Mouse (Mus musculus): Measurements from ENCODE around the gene Hist1h2ao. TPM values are rescaled to one million over a fixed set of nuclear protein-coding genes. Genes with fewer than 3 reads are reported as not detected.

Gene Hist1h2ao
- total and polyA plus RNA-seq, 2 experiments from 2014 or later, result not detected

- WGBS, result 56% methylated on average over 3 of the region's 3 CpGs
Measured at GRCm38 (mm10) chr13:21852215-21852945, 42.1 kb downstream of the Hist1h2ao start.

GRCm38 (mm10) chr13:21855146-21855545, 44.9 kb downstream of the Hist1h2ao start:
- Histone ChIP-seq H3K4me1 (ENCODE audit: insufficient read depth, low read length) (no peaks in the 10 kb centered on the region), H3K4me3 (ENCODE audit: low read length) (peak overlapping the region; percentile 38), H3K36me3 (ENCODE audit: insufficient read depth, low read length) (no peaks in the 10 kb centered on the region), H3K9me3 (ENCODE audit: low read length) (no peaks in the 10 kb centered on the region), H3K27ac (no peak overlapping the region), H3K9ac (replicated peaks; ENCODE audit: low read length) (peak overlapping the region; percentile 21; the same call in 1 of the 2 replicates), H3K27me3 (ENCODE audit: insufficient read depth, low read length) (no peaks in the 10 kb centered on the region), H3K4me2 (ENCODE audit: low read depth, low read length) (peak overlapping the region; percentile 45)
- WGBS, result 0% methylated on average over 11 of the region's 11 CpGs
- peak; percentile 69 for DNase-seq (ENCODE audit: low spot score)
- no peak for TF ChIP-seq CTCF (IDR thresholded peaks at IDR 0.05; ENCODE audit: low read depth)
- peak; percentile 63 for ATAC-seq

More at GRCm38 (mm10) chr13:21852215-21852945, 42.1 kb downstream of the Hist1h2ao start:
- H3K4me2 ChIP-seq (ENCODE audit: low read depth, low read length), result no peak overlapping the region
- no peak for DNase-seq (ENCODE audit: low spot score)
- no peak overlapping the region for H3K9ac ChIP-seq (replicated peaks; ENCODE audit: low read length)
- no peak overlapping the region for H3K27ac ChIP-seq
- H3K36me3 ChIP-seq (ENCODE audit: insufficient read depth, low read length), result no peaks in the 10 kb centered on the region
- H3K9me3 ChIP-seq (ENCODE audit: low read length), result no peaks in the 10 kb centered on the region
- no peak overlapping the region for H3K4me3 ChIP-seq (ENCODE audit: low read length)
- no peaks in the 10 kb centered on the region for H3K27me3 ChIP-seq (ENCODE audit: insufficient read depth, low read length)
- no peaks in the 10 kb centered on the region for H3K4me1 ChIP-seq (ENCODE audit: insufficient read depth, low read length)
- no peak for ATAC-seq
- no peak for TF ChIP-seq CTCF (IDR thresholded peaks at IDR 0.05; ENCODE audit: low read depth)

GRCm38 (mm10) chr13:21855698-21856162, 45.5 kb downstream of the Hist1h2ao start:
- TF ChIP-seq CTCF (IDR thresholded peaks at IDR 0.05; ENCODE audit: low read depth), result no peak
- no peaks in the 10 kb centered on the region for H3K9me3 ChIP-seq (ENCODE audit: low read length)
- peak overlapping the region; percentile 38 for H3K4me3 ChIP-seq (ENCODE audit: low read length)
- H3K27me3 ChIP-seq (ENCODE audit: insufficient read depth, low read length), result no peaks in the 10 kb centered on the region
- peak overlapping the region; percentile 45 for H3K4me2 ChIP-seq (ENCODE audit: low read depth, low read length)
- peak overlapping the region; percentile 21; the same call in 1 of the 2 replicates for H3K9ac ChIP-seq (replicated peaks; ENCODE audit: low read length)
- WGBS, result 3% methylated on average over 15 of the region's 15 CpGs
- DNase-seq (ENCODE audit: low spot score) (peak; percentile 77), ATAC-seq (peak; percentile 56)
- H3K36me3 ChIP-seq (ENCODE audit: insufficient read depth, low read length), result no peaks in the 10 kb centered on the region
- no peak overlapping the region for H3K27ac ChIP-seq
- no peaks in the 10 kb centered on the region for H3K4me1 ChIP-seq (ENCODE audit: insufficient read depth, low read length)

Small RNA genes within 50 kb of the gene (microRNA-seq; reads per million reads assigned to microRNA genes)
- gene Gm19658 (0 reads per million in 2 experiments), gene Gm44346 (0 reads per million in 2 experiments), gene Gm44466 (0 reads per million in 2 experiments)

Other genes with a start within 250 kb of the Hist1h2ao start
Only the 30 nearest of the 31 such genes appear.
- not detected in 2 replicates for gene Olfr1364, start 228.7 kb upstream of the Hist1h2ao start, total RNA-seq (2014; rRNA removed)
- not detected in 2 replicates for gene Olfr1364, start 228.7 kb upstream of the Hist1h2ao start, polyA plus RNA-seq (2015; fragmentation: Nextera tagmentation; extraction: Ambion mirVana)
- not detected in 2 replicates for gene Olfr1362, start 196.4 kb upstream of the Hist1h2ao start, total RNA-seq (2014; rRNA removed)
- not detected in 2 replicates for gene Olfr1362, start 196.4 kb upstream of the Hist1h2ao start, polyA plus RNA-seq (2015; fragmentation: Nextera tagmentation; extraction: Ambion mirVana)
- not detected in 2 replicates for gene Olfr11, start 167.9 kb upstream of the Hist1h2ao start, total RNA-seq (2014; rRNA removed)
- gene Olfr11, start 167.9 kb upstream of the Hist1h2ao start, polyA plus RNA-seq (2015; fragmentation: Nextera tagmentation; extraction: Ambion mirVana), result 0.09 TPM in 1 of 2 replicates, not detected in the other
- not detected in 2 replicates for gene Olfr1361, start 147.1 kb upstream of the Hist1h2ao start, total RNA-seq (2014; rRNA removed)
- not detected in 2 replicates for gene Olfr1361, start 147.1 kb upstream of the Hist1h2ao start, polyA plus RNA-seq (2015; fragmentation: Nextera tagmentation; extraction: Ambion mirVana)
- gene Olfr1360, start 133.1 kb upstream of the Hist1h2ao start, total RNA-seq (2014; rRNA removed), result not detected in 2 replicates
- gene Olfr1360, start 133.1 kb upstream of the Hist1h2ao start, polyA plus RNA-seq (2015; fragmentation: Nextera tagmentation; extraction: Ambion mirVana), result not detected in 2 replicates
- not detected in 2 replicates for gene Olfr1359, start 112.4 kb upstream of the Hist1h2ao start, total RNA-seq (2014; rRNA removed)
- gene Olfr1359, start 112.4 kb upstream of the Hist1h2ao start, polyA plus RNA-seq (2015; fragmentation: Nextera tagmentation; extraction: Ambion mirVana), result not detected in 2 replicates
- gene Hist1h2bl, start 94.3 kb upstream of the Hist1h2ao start, total RNA-seq (2014; rRNA removed), result 541 and 615 TPM in 2 replicates
- 1.2 TPM in 1 of 2 replicates, not detected in the other for gene Hist1h2bl, start 94.3 kb upstream of the Hist1h2ao start, polyA plus RNA-seq (2015; fragmentation: Nextera tagmentation; extraction: Ambion mirVana)
- gene Hist1h2ai, start 94.0 kb upstream of the Hist1h2ao start, total RNA-seq (2014; rRNA removed), result 934 and 1,282 TPM in 2 replicates
- 4.5 and 5.8 TPM in 2 replicates for gene Hist1h2ai, start 94.0 kb upstream of the Hist1h2ao start, polyA plus RNA-seq (2015; fragmentation: Nextera tagmentation; extraction: Ambion mirVana)
- 1,004 and 1,140 TPM in 2 replicates for gene Hist1h3h, start 92.8 kb upstream of the Hist1h2ao start, total RNA-seq (2014; rRNA removed)
- 1.9 and 6.2 TPM in 2 replicates for gene Hist1h3h, start 92.8 kb upstream of the Hist1h2ao start, polyA plus RNA-seq (2015; fragmentation: Nextera tagmentation; extraction: Ambion mirVana)
- gene Hist1h2bm, start 88.4 kb upstream of the Hist1h2ao start, total RNA-seq (2014; rRNA removed), result 1,597 and 1,943 TPM in 2 replicates
- 1.3 and 1.7 TPM in 2 replicates for gene Hist1h2bm, start 88.4 kb upstream of the Hist1h2ao start, polyA plus RNA-seq (2015; fragmentation: Nextera tagmentation; extraction: Ambion mirVana)
- 1,214 and 1,310 TPM in 2 replicates for gene Hist1h4j, start 75.4 kb upstream of the Hist1h2ao start, total RNA-seq (2014; rRNA removed)
- not detected in 2 replicates for gene Hist1h4j, start 75.4 kb upstream of the Hist1h2ao start, polyA plus RNA-seq (2015; fragmentation: Nextera tagmentation; extraction: Ambion mirVana)
- gene Hist1h4k, start 60.0 kb upstream of the Hist1h2ao start, total RNA-seq (2014; rRNA removed), result 380 and 998 TPM in 2 replicates
- gene Hist1h4k, start 60.0 kb upstream of the Hist1h2ao start, polyA plus RNA-seq (2015; fragmentation: Nextera tagmentation; extraction: Ambion mirVana), result 1.6 and 1.9 TPM in 2 replicates
- 429 and 552 TPM in 2 replicates for gene Hist1h2ak, start 56.6 kb upstream of the Hist1h2ao start, total RNA-seq (2014; rRNA removed)
- 9.9 and 13.6 TPM in 2 replicates for gene Hist1h2ak, start 56.6 kb upstream of the Hist1h2ao start, polyA plus RNA-seq (2015; fragmentation: Nextera tagmentation; extraction: Ambion mirVana)
- 864 and 1,352 TPM in 2 replicates for gene Hist1h2bn, start 56.3 kb upstream of the Hist1h2ao start, total RNA-seq (2014; rRNA removed)
- gene Hist1h2bn, start 56.3 kb upstream of the Hist1h2ao start, polyA plus RNA-seq (2015; fragmentation: Nextera tagmentation; extraction: Ambion mirVana), result 1.1 TPM in 1 of 2 replicates, not detected in the other
- gene Hist1h1b, start 29.8 kb upstream of the Hist1h2ao start, total RNA-seq (2014; rRNA removed), result 263 and 411 TPM in 2 replicates
- 10.0 and 11.7 TPM in 2 replicates for gene Hist1h1b, start 29.8 kb upstream of the Hist1h2ao start, polyA plus RNA-seq (2015; fragmentation: Nextera tagmentation; extraction: Ambion mirVana)
- 789 and 1,626 TPM in 2 replicates for gene Hist1h3i, start 27.1 kb upstream of the Hist1h2ao start, total RNA-seq (2014; rRNA removed)
- 24.5 and 29.0 TPM in 2 replicates for gene Hist1h3i, start 27.1 kb upstream of the Hist1h2ao start, polyA plus RNA-seq (2015; fragmentation: Nextera tagmentation; extraction: Ambion mirVana)
- gene Hist1h2an, start 23.2 kb upstream of the Hist1h2ao start, total RNA-seq (2014; rRNA removed), result 641 and 1,093 TPM in 2 replicates
- 2.2 and 5.4 TPM in 2 replicates for gene Hist1h2an, start 23.2 kb upstream of the Hist1h2ao start, polyA plus RNA-seq (2015; fragmentation: Nextera tagmentation; extraction: Ambion mirVana)
- 234 and 289 TPM in 2 replicates for gene Hist1h2bp, start 23.0 kb upstream of the Hist1h2ao start, total RNA-seq (2014; rRNA removed)
- 0.84 TPM in 1 of 2 replicates, not detected in the other for gene Hist1h2bp, start 23.0 kb upstream of the Hist1h2ao start, polyA plus RNA-seq (2015; fragmentation: Nextera tagmentation; extraction: Ambion mirVana)
- gene Hist1h2bq, start 268 bp upstream of the Hist1h2ao start, total RNA-seq (2014; rRNA removed), result 1,114 and 1,806 TPM in 2 replicates
- gene Hist1h2bq, start 268 bp upstream of the Hist1h2ao start, polyA plus RNA-seq (2015; fragmentation: Nextera tagmentation; extraction: Ambion mirVana), result 4.8 and 6.4 TPM in 2 replicates
- 2.3 and 3.3 TPM in 2 replicates for gene Hist1h4m, start 1.3 kb downstream of the Hist1h2ao start, total RNA-seq (2014; rRNA removed)
- gene Hist1h4m, start 1.3 kb downstream of the Hist1h2ao start, polyA plus RNA-seq (2015; fragmentation: Nextera tagmentation; extraction: Ambion mirVana), result not detected in 2 replicates
- gene Hist1h4n, start 21.7 kb downstream of the Hist1h2ao start, total RNA-seq (2014; rRNA removed), result 4,540 and 4,675 TPM in 2 replicates
- 3.7 and 4.1 TPM in 2 replicates for gene Hist1h4n, start 21.7 kb downstream of the Hist1h2ao start, polyA plus RNA-seq (2015; fragmentation: Nextera tagmentation; extraction: Ambion mirVana)
- 1,318 and 1,554 TPM in 2 replicates for gene Hist1h2ap, start 23.0 kb downstream of the Hist1h2ao start, total RNA-seq (2014; rRNA removed)
- gene Hist1h2ap, start 23.0 kb downstream of the Hist1h2ao start, polyA plus RNA-seq (2015; fragmentation: Nextera tagmentation; extraction: Ambion mirVana), result 798 and 958 TPM in 2 replicates
- gene Hist1h2br, start 23.3 kb downstream of the Hist1h2ao start, total RNA-seq (2014; rRNA removed), result 757 and 1,216 TPM in 2 replicates
- gene Hist1h2br, start 23.3 kb downstream of the Hist1h2ao start, polyA plus RNA-seq (2015; fragmentation: Nextera tagmentation; extraction: Ambion mirVana), result 4.7 and 7.4 TPM in 2 replicates
- gene Zfp184, start 134.6 kb downstream of the Hist1h2ao start, total RNA-seq (2014; rRNA removed), result 9.3 and 13.5 TPM in 2 replicates
- gene Zfp184, start 134.6 kb downstream of the Hist1h2ao start, polyA plus RNA-seq (2015; fragmentation: Nextera tagmentation; extraction: Ambion mirVana), result 7.8 and 9.6 TPM in 2 replicates
- not detected in 2 replicates for gene Pom121l2, start 170.7 kb downstream of the Hist1h2ao start, total RNA-seq (2014; rRNA removed)
- gene Pom121l2, start 170.7 kb downstream of the Hist1h2ao start, polyA plus RNA-seq (2015; fragmentation: Nextera tagmentation; extraction: Ambion mirVana), result not detected in 2 replicates
- not detected in 2 replicates for gene Prss16, start 199.3 kb downstream of the Hist1h2ao start, total RNA-seq (2014; rRNA removed)
- not detected in 2 replicates for gene Prss16, start 199.3 kb downstream of the Hist1h2ao start, polyA plus RNA-seq (2015; fragmentation: Nextera tagmentation; extraction: Ambion mirVana)
- gene Hist1h2ah, start 225.1 kb downstream of the Hist1h2ao start, total RNA-seq (2014; rRNA removed), result 67.7 and 136 TPM in 2 replicates
- 2.2 and 10.5 TPM in 2 replicates for gene Hist1h2ah, start 225.1 kb downstream of the Hist1h2ao start, polyA plus RNA-seq (2015; fragmentation: Nextera tagmentation; extraction: Ambion mirVana)
- gene Hist1h2bk, start 225.4 kb downstream of the Hist1h2ao start, total RNA-seq (2014; rRNA removed), result 468 and 587 TPM in 2 replicates
- 0.84 and 1.2 TPM in 2 replicates for gene Hist1h2bk, start 225.4 kb downstream of the Hist1h2ao start, polyA plus RNA-seq (2015; fragmentation: Nextera tagmentation; extraction: Ambion mirVana)
- 20.6 and 39.3 TPM in 2 replicates for gene Hist1h4i, start 230.9 kb downstream of the Hist1h2ao start, total RNA-seq (2014; rRNA removed)
- 5.1 and 5.5 TPM in 2 replicates for gene Hist1h4i, start 230.9 kb downstream of the Hist1h2ao start, polyA plus RNA-seq (2015; fragmentation: Nextera tagmentation; extraction: Ambion mirVana)
- 477 and 856 TPM in 2 replicates for gene Hist1h2ag, start 232.5 kb downstream of the Hist1h2ao start, total RNA-seq (2014; rRNA removed)
- gene Hist1h2ag, start 232.5 kb downstream of the Hist1h2ao start, polyA plus RNA-seq (2015; fragmentation: Nextera tagmentation; extraction: Ambion mirVana), result 13.5 and 16.6 TPM in 2 replicates

Data from hindbrain, postnatal 0 days (tissue).